Mouse (Mus musculus): ENCODE data around the gene Masp2. TPM values are rescaled to one million over a fixed set of nuclear protein-coding genes. Genes with fewer than 3 reads are reported as not detected.

The Masp2 gene
- polyA plus RNA-seq (2021; fragmentation: Nextera tagmentation) = not detected in 2 replicates
- long read RNA-seq, experiment 1 = 0 reads
- long read RNA-seq, experiment 2, partial matches to known transcripts = 0 of 1 reads
- long read RNA-seq, experiment 2, other reads (novel, unspliced or antisense) = 1 of 1 reads

DNA sequence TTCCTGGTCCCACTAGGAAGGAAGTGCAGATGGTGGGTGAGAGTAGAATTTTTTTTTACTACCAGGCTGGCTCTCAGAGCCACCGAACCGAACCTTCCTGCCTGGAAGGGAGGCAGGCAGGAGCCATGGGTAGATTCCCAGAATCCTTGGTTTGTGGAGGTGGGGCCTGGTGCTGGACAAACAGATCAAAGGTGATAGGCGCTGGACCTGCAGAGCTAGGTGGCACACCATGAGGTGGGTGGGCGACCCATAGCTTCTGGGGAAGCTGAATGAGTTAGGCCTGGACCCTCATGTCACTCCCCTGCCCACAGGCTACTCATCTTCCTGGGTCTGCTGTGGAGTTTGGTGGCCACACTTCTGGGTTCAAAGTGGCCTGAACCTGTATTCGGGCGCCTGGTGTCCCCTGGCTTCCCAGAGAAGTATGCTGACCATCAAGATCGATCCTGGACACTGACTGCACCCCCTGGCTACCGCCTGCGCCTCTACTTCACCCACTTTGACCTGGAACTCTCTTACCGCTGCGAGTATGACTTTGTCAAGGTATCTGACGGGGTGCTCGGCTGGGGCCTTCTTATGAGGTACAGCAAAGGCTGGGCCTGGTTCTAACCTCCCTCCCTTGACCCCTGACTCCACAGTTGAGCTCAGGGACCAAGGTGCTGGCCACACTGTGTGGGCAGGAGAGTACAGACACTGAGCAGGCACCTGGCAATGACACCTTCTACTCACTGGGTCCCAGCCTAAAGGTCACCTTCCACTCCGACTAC, at the start of gene Masp2:
Gene Masp2, plus strand, starts transcription at position 198 of the 764 bp plus-strand sequence.

GRCm38 (mm10) chr4:148558297-148559000, 43.9 kb upstream of the Masp2 start, which contains the start of gene Exosc10:
Gene Exosc10, plus strand, starts transcription at chr4:148558429.

DNA sequence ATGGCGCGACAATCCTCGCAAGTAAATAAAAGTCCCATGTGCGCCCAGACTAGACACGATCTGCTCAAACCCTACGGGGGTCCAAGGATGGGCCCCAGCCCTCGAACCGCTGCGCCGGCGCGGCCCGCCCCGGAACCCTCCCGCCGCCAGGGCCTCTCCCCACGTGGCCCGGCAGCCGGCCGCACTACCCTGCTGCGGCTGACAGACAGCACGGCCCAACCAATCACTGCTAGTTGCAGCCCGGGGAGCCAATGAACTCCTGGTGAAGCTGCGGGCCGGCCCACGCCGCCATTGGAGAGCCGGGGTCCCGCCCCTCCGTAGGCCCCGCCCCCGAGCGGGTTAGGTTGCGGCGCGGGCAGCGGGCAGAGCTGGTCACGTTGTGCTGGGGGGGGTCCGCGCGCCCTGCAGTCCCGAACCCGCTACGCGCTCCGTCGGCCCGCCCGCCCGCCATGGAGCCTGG, 11.2 kb upstream of the Masp2 start, which contains the start of gene Srm:
Gene Srm, plus strand, starts transcription at position 333 of the 460 bp plus-strand sequence.

DNA sequence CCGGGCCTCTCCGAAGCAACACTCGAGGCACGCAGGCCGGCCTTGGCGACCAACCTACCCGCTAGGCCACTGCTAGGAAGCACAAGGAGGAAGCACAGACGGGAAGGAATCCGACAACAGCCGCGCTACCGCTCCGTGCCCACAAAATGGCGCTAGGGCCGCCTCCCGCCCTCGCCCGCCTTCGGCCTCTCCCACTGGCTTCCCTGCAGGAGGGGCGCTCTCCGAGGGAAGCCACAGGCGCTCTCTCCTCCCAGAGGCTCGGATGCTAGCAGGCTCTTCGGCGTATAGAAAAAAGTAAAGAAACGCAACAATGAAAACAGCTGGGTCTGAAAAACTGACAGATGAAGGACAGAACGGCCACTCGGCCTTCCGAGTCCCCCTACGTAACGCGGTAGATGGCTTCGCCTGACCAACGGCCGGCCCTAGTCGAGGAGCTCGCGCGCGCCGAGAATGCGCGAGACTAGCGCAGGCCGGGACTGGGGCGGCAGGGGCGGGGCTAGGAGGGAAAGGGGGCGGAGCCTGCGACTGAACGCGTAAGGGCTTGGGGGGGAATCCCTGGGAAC, 24.4 kb downstream of the Masp2 start, which contains the start of gene Tardbp:
Gene Tardbp, minus strand, starts transcription at position 397 of the 563 bp plus-strand sequence.

DNA sequence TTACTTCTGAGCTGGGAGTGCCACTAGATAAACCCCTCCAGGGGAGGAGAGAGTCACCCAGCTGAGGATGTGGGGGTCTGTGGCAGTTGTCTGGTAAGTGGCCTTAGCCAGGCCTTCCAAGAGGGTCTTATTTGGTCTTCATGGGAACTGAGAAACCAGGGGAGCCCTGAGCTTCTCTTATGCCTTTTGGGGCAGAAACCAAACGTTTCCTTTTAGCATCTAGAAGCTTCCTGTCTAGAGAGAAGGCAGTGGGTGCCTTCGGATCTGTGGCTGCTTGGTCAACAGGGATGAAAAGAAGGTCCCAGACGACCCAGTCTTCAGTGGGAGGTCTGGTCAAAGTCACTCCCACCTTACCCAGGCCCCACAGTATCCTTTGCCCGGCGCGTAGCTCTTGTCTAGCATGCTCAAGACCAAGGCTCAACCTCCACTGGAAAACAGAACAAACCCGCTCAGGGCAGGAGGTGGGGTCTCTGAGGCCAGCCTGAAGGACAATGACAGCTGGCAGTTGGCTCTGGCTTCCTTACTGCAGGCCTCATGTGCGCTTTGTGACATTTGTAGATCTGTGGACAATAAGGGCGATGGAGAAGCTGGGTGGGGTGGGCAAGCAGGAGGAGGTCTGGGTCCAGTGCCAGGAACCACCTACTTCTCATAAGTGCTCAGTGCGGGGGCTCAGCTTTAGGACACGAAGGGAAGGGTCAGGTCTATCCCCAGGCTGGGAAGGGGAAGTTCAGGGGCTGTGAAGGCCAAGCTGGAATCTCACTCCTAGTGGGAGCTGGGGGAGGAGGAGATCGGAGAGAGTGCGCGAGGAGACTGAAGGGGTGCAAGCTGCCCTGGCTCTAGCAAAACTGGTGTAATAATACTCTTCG, 41.2 kb downstream of the Masp2 start, which contains the start of gene Gm572:
Gene Gm572, plus strand, starts transcription at position 27 of the 866 bp plus-strand sequence.

Other genes with a start within 250 kb of the Masp2 start
- gene Ubiad1, start 157.8 kb upstream of the Masp2 start, polyA plus RNA-seq (2021; fragmentation: Nextera tagmentation) = 4.4 and 5.7 TPM in 2 replicates
- 19.7 and 23.0 TPM in 2 replicates for gene Mtor, start 153.9 kb upstream of the Masp2 start, polyA plus RNA-seq (2021; fragmentation: Nextera tagmentation)
- gene Angptl7, start 102.1 kb upstream of the Masp2 start, polyA plus RNA-seq (2021; fragmentation: Nextera tagmentation) = 0.09 and 0.30 TPM in 2 replicates
- gene Exosc10, start 44.1 kb upstream of the Masp2 start, polyA plus RNA-seq (2021; fragmentation: Nextera tagmentation) = 34.8 and 37.4 TPM in 2 replicates
- gene Srm, start 11.1 kb upstream of the Masp2 start, polyA plus RNA-seq (2021; fragmentation: Nextera tagmentation) = 83.7 and 83.8 TPM in 2 replicates
- 32.0 and 33.6 TPM in 2 replicates for gene Tardbp, start 24.5 kb downstream of the Masp2 start, polyA plus RNA-seq (2021; fragmentation: Nextera tagmentation)
- gene Gm572, start 40.8 kb downstream of the Masp2 start, polyA plus RNA-seq (2021; fragmentation: Nextera tagmentation) = not detected in 2 replicates
- gene Casz1, start 201.9 kb downstream of the Masp2 start, polyA plus RNA-seq (2021; fragmentation: Nextera tagmentation) = 0.31 and 0.40 TPM in 2 replicates

Measured in layer of hippocampus, adult 6 months (tissue).